Mouse (Mus musculus): Measurements from ENCODE around the gene Ankrd55.

The Ankrd55 gene

GRCm38 (mm10) chr13:112340761-112341160, 52.5 kb downstream of the Ankrd55 start:
- DNase-seq (ENCODE audit: extremely low read depth, insufficient read length, low spot score): peak; percentile 71

GRCm38 (mm10) chr13:112342971-112343627, 54.8 kb downstream of the Ankrd55 start:
- DNase-seq (ENCODE audit: extremely low read depth, insufficient read length, low spot score): no peak

- no peak for DNase-seq (ENCODE audit: extremely low read depth, insufficient read length, low spot score)
These were observed 55.4 kb downstream of the Ankrd55 start for GRCm38 (mm10) chr13:112343628-112344009.

- DNase-seq (ENCODE audit: extremely low read depth, insufficient read length, low spot score): no peak
These were observed 56.1 kb downstream of the Ankrd55 start for GRCm38 (mm10) chr13:112344270-112344864.

GRCm38 (mm10) chr13:112345542-112345941, 57.3 kb downstream of the Ankrd55 start:
- DNase-seq (ENCODE audit: extremely low read depth, insufficient read length, low spot score): no peak

GRCm38 (mm10) chr13:112346031-112346430, 57.8 kb downstream of the Ankrd55 start:
- DNase-seq (ENCODE audit: extremely low read depth, insufficient read length, low spot score): no peak

- no peak for DNase-seq (ENCODE audit: extremely low read depth, insufficient read length, low spot score)
These were observed 58.5 kb downstream of the Ankrd55 start for GRCm38 (mm10) chr13:112346659-112347142.

- no peak for DNase-seq (ENCODE audit: extremely low read depth, insufficient read length, low spot score)
These were observed 60.0 kb downstream of the Ankrd55 start for GRCm38 (mm10) chr13:112348250-112348649.

GRCm38 (mm10) chr13:112348896-112349484, 60.7 kb downstream of the Ankrd55 start:
- DNase-seq (ENCODE audit: extremely low read depth, insufficient read length, low spot score): no peak

GRCm38 (mm10) chr13:112349500-112349899, 61.2 kb downstream of the Ankrd55 start:
- DNase-seq (ENCODE audit: extremely low read depth, insufficient read length, low spot score): no peak

GRCm38 (mm10) chr13:112351943-112352342, 63.7 kb downstream of the Ankrd55 start:
- no peak for DNase-seq (ENCODE audit: extremely low read depth, insufficient read length, low spot score)

- no peak for DNase-seq (ENCODE audit: extremely low read depth, insufficient read length, low spot score)
These were observed 66.0 kb downstream of the Ankrd55 start for GRCm38 (mm10) chr13:112354109-112354867.

GRCm38 (mm10) chr13:112354958-112355357, 66.7 kb downstream of the Ankrd55 start:
- no peak for DNase-seq (ENCODE audit: extremely low read depth, insufficient read length, low spot score)

- no peak for DNase-seq (ENCODE audit: extremely low read depth, insufficient read length, low spot score)
These were observed 67.7 kb downstream of the Ankrd55 start for GRCm38 (mm10) chr13:112355794-112356486.

GRCm38 (mm10) chr13:112361575-112361974, 73.3 kb downstream of the Ankrd55 start:
- DNase-seq (ENCODE audit: extremely low read depth, insufficient read length, low spot score): no peak

GRCm38 (mm10) chr13:112363218-112363617, 75.0 kb downstream of the Ankrd55 start:
- peak; percentile 91 for DNase-seq (ENCODE audit: extremely low read depth, insufficient read length, low spot score)

- no peak for DNase-seq (ENCODE audit: extremely low read depth, insufficient read length, low spot score)
These were observed 75.5 kb downstream of the Ankrd55 start for GRCm38 (mm10) chr13:112363746-112364145.

- no peak for DNase-seq (ENCODE audit: extremely low read depth, insufficient read length, low spot score)
These were observed 76.4 kb downstream of the Ankrd55 start for GRCm38 (mm10) chr13:112364698-112365097.

- peak; percentile 48 for DNase-seq (ENCODE audit: extremely low read depth, insufficient read length, low spot score)
These were observed 77.1 kb downstream of the Ankrd55 start for GRCm38 (mm10) chr13:112365303-112365702.

GRCm38 (mm10) chr13:112365762-112366161, 77.5 kb downstream of the Ankrd55 start:
- peak; percentile 73 for DNase-seq (ENCODE audit: extremely low read depth, insufficient read length, low spot score)

Measured in 3134 (cell line).